Mouse (Mus musculus): ENCODE results near the gene Ghdc.

DNA sequence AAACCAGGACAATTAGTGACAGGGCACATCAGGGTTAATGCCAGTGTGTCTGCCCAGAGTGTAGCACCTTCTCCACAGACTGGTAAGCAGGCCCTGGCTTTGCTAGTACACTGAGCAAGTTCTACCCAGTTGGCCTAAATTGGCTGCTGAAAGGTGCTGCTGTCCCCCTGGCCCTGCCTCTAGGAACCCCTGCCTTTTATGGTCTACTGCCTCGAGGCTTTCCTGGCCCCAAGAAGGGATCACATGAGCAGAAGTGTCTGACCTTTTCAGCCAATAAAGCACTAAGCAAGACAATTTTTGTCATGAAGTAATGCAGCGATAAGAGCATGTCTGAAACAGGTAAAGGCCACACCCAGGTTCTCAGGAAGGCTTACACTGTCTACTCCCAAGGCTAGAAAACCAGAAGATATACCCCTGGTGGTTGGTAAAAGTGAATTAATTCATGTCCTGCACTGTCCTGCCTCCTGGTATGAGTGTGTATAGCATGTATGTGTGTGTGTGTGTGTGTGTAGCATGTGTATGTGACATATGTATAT lies 48.2 kb downstream of the Ghdc start:
- TF ChIP-seq CTCF (IDR thresholded peaks at IDR 0.05) (no peak), EP300 (IDR thresholded peaks at IDR 0.05) (no peak)

Measured in lung, postnatal 0 days (tissue).